Mouse (Mus musculus): Measurements from ENCODE around the gene Col17a1. TPM values are rescaled to one million over a fixed set of nuclear protein-coding genes. Genes with fewer than 3 reads are reported as not detected.

Col17a1 gene
- polyA plus RNA-seq (2015; fragmentation: Nextera tagmentation; extraction: Ambion mirVana): 0.10 and 0.40 TPM in 2 replicates

- H3K4me2 ChIP-seq: no peak within 1 kb of the TSS
- WGBS: 79% methylated on average over 6 of the region's 6 CpGs
- H3K9ac ChIP-seq: no peak within 1 kb of the TSS
- no peak within 1 kb of the TSS for H3K4me3 ChIP-seq
- H3K9me3 ChIP-seq (replicated peaks): no peaks in the 10 kb centered on the region
- H3K4me1 ChIP-seq: peaks cover 10% of the 10 kb centered on the region; the same call in 1 of the 2 replicates
- no peaks in the 10 kb centered on the region for H3K36me3 ChIP-seq (ENCODE audit: poor library complexity, severe bottlenecking)
- no peak within 1 kb of the TSS for H3K27ac ChIP-seq
- H3K27me3 ChIP-seq: no peaks in the 10 kb centered on the region
- no peak for ATAC-seq
Measured at GRCm38 (mm10) chr19:47691994-47692393, at the start of gene Col17a1. Gene Col17a1 (minus strand): TSS chr19:47692094.

GRCm38 (mm10) chr19:47731931-47732330, 40.0 kb upstream of the Col17a1 start:
- WGBS: 3% methylated on average over 14 of the region's 15 CpGs
- H3K27ac ChIP-seq: peak overlapping the region; percentile 96

DNA sequence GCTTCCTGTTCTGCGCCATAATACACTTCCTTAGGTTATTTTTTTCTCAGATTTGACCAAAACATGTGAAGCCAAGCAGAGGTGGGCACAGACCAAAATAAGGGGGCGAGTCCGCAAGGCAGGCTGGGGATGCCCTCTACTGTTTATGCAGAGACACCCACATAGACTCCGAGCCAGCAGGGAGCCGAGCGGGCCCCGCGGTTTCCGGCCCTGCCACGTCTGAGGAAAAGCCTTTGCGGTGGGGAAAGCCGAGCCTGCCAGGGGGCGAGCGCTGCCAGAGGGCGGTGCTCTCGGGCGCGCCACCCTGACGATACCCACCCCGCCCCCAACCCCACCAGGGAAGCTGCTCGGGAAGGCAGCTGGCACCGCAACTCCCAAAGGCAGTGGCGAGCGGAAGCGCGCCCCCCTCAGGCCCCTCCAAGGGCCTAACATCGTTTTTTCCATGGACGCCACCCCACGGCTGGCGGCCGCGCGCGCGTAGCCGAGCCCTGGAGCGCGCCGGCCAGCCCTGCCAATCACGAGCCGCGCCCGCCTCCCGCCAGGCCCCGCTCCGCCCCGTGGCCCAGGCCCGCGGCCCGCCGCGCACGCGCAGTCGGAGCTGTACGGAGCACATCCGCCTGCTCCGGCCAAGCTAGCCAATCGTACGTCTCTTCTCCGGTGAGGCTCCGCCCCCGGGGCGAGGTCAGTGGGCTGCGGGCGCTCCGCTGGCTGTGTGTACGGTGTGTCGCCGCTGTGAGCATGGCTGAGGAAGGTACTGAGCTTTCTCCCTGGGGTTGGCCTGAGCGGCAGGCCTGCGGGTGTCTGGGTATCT, 39.4 kb upstream of the Col17a1 start, which contains the start of gene Sfr1:
Sfr1 (plus strand) TSS at position 612 of the 811 bp plus-strand sequence.
- H3K36me3 ChIP-seq (ENCODE audit: poor library complexity, severe bottlenecking): peaks cover 33% of the 10 kb centered on the region
- H3K27ac ChIP-seq: peak within 1 kb of the TSS; percentile 96
- no peaks in the 10 kb centered on the region for H3K9me3 ChIP-seq (replicated peaks)
- H3K4me1 ChIP-seq: peaks cover 33% of the 10 kb centered on the region
- ATAC-seq: peak; percentile 97
- H3K4me3 ChIP-seq: peak within 1 kb of the TSS; percentile 69
- H3K27me3 ChIP-seq: no peaks in the 10 kb centered on the region
- peak within 1 kb of the TSS; percentile 81 for H3K9ac ChIP-seq
- peak within 1 kb of the TSS; percentile 72 for H3K4me2 ChIP-seq
- under 1% methylated on average over 54 of the region's 72 CpGs for WGBS

More at GRCm38 (mm10) chr19:47731931-47732330, 40.0 kb upstream of the Col17a1 start:
- Histone ChIP-seq H3K9me3 (replicated peaks) (no peaks in the 10 kb centered on the region), H3K36me3 (ENCODE audit: poor library complexity, severe bottlenecking) (peaks cover 39% of the 10 kb centered on the region), H3K4me3 (peak overlapping the region; percentile 69), H3K9ac (peak overlapping the region; percentile 81), H3K27me3 (no peaks in the 10 kb centered on the region), H3K4me2 (peak overlapping the region; percentile 72), H3K4me1 (peaks cover 27% of the 10 kb centered on the region)
- 0 out of 2 replicates have a peak, but pooled peaks have one; percentile 12 for ATAC-seq

- Histone ChIP-seq H3K4me1 (peaks cover 36% of the 10 kb centered on the region), H3K36me3 (ENCODE audit: poor library complexity, severe bottlenecking) (peaks cover 27% of the 10 kb centered on the region), H3K9me3 (replicated peaks) (no peaks in the 10 kb centered on the region), H3K4me3 (peak overlapping the region; percentile 69), H3K27me3 (no peaks in the 10 kb centered on the region), H3K4me2 (peak overlapping the region; percentile 72), H3K27ac (peak overlapping the region; percentile 94), H3K9ac (peak overlapping the region; percentile 68)
- WGBS: under 1% methylated on average over 12 of the region's 12 CpGs
- peak; percentile 57 for ATAC-seq
Measured at GRCm38 (mm10) chr19:47730691-47731070, 38.8 kb upstream of the Col17a1 start.

- H3K27ac ChIP-seq: peak overlapping the region; percentile 66; the same call in 1 of the 2 replicates
- no peaks in the 10 kb centered on the region for H3K9me3 ChIP-seq (replicated peaks)
- no peak for ATAC-seq
Measured at GRCm38 (mm10) chr19:47725643-47726140, 33.8 kb upstream of the Col17a1 start.

DNA sequence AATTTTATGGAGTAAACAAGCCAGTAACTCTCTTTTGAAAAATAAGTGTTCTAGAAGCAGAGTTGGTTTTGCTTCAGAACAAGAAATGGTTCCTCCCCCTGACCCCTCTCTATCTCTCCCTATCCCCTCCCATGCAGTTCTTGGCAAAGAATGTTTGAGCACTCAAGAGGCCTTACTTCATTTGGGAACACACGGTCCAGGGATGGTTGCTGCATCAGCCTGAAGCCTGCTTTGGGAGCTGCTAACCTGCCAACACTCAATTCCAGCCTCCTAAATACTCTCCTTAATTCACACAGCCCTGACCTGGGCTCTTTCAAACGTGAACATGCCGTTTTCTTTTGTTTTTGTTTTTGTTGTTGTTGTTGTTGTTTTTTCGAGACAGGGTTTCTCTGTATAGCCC, 33.0 kb upstream of the Col17a1 start:
- Histone ChIP-seq H3K4me1 (peaks cover 19% of the 10 kb centered on the region), H3K4me2 (no peak overlapping the region), H3K27me3 (no peaks in the 10 kb centered on the region), H3K4me3 (no peak overlapping the region), H3K36me3 (ENCODE audit: poor library complexity, severe bottlenecking) (no peaks in the 10 kb centered on the region), H3K27ac (no peak overlapping the region), H3K9ac (no peak overlapping the region), H3K9me3 (replicated peaks) (no peaks in the 10 kb centered on the region)
- ATAC-seq: no peak
- 77% methylated on average over 4 of the region's 4 CpGs for WGBS

More at GRCm38 (mm10) chr19:47725643-47726140, 33.8 kb upstream of the Col17a1 start:
- Histone ChIP-seq H3K9ac (no peak overlapping the region), H3K4me2 (no peak overlapping the region), H3K36me3 (ENCODE audit: poor library complexity, severe bottlenecking) (no peaks in the 10 kb centered on the region), H3K4me1 (peaks cover 26% of the 10 kb centered on the region), H3K27me3 (no peaks in the 10 kb centered on the region), H3K4me3 (no peak overlapping the region)
- whole genome bisulfite sequencing: 33% methylated on average over 7 of the region's 7 CpGs

DNA sequence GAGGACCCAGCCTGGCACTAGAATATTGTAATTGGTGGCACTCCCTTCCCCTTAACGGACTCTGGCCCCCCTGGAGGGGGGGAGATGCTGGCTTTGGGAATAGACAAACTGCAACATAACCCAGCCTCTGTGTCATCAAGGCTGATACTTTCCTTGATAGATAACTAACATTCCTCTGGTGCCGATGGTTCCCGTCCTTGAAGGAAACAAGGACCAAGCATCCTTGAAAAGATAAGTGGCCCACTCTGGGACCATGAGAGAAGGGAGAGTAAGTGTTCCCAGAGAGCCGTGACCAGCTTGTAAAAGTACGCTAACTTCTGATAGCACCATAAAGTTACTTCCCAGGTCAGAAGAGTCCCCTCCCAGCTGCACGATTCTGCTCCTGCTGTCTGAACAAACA, 30.6 kb upstream of the Col17a1 start:
- Histone ChIP-seq H3K27ac (no peak overlapping the region), H3K4me3 (no peak overlapping the region), H3K9me3 (replicated peaks) (no peaks in the 10 kb centered on the region), H3K4me1 (peaks cover 17% of the 10 kb centered on the region), H3K9ac (no peak overlapping the region), H3K27me3 (no peaks in the 10 kb centered on the region), H3K36me3 (ENCODE audit: poor library complexity, severe bottlenecking) (no peaks in the 10 kb centered on the region), H3K4me2 (no peak overlapping the region)
- WGBS: 85% methylated on average over 6 of the region's 6 CpGs
- no peak for ATAC-seq

DNA sequence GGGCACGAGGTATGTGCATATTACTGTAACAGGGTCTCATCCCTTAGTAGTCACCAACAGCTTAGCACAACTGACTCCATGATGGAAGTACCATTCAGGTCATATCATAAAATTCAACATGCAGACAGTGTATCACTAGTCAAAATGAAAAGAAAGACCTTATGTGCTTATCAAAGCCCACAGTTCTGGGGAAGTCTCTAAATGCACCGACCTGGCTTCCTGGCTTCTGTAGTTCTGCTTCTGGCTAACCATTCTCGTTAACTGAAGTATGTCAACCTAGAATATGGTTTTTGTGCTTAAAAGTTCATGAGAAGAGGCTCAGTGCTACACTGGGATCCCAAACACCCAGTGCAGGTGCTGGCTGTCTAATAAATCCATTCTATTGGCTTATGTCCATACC, 27.3 kb upstream of the Col17a1 start:
- H3K4me1 ChIP-seq: no peaks in the 10 kb centered on the region
- no peak for ATAC-seq
- H3K4me3 ChIP-seq: no peak overlapping the region
- peaks cover 3% of the 10 kb centered on the region for H3K9me3 ChIP-seq (replicated peaks)
- H3K27ac ChIP-seq: no peak overlapping the region
- no peak overlapping the region for H3K9ac ChIP-seq
- no peak overlapping the region for H3K4me2 ChIP-seq
- WGBS: 89% methylated on average over 3 of the region's 3 CpGs
- no peaks in the 10 kb centered on the region for H3K36me3 ChIP-seq (ENCODE audit: poor library complexity, severe bottlenecking)
- no peaks in the 10 kb centered on the region for H3K27me3 ChIP-seq

DNA sequence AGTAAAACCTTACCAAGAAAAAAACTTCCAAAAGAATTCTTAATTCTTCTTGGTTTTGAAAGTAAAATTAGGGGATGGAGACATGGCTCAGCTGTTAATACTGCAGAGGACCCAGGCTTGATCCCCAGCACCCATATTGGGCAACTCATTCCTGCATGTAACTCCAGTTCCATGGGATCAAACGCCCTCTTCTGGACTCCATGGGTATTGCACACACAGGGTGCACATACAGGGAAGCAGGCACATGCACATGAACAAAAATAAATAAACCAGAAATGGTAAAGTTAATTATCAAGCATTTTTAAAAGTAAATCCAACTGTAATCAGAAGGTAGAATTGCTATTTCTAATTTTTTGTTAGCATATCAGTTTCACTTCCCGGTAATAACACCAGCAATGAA, 24.2 kb upstream of the Col17a1 start:
- no peak for ATAC-seq
- Histone ChIP-seq H3K9me3 (replicated peaks) (peaks cover 3% of the 10 kb centered on the region), H3K4me3 (no peak overlapping the region)

GRCm38 (mm10) chr19:47713457-47713856, 21.6 kb upstream of the Col17a1 start:
- whole genome bisulfite sequencing: 88% methylated on average over 9 of the region's 9 CpGs

More for the DNA sequence above, 24.2 kb upstream of the Col17a1 start:
- Histone ChIP-seq H3K27ac (no peak overlapping the region), H3K27me3 (no peaks in the 10 kb centered on the region), H3K4me1 (no peaks in the 10 kb centered on the region), H3K4me2 (no peak overlapping the region), H3K36me3 (ENCODE audit: poor library complexity, severe bottlenecking) (no peaks in the 10 kb centered on the region), H3K9ac (no peak overlapping the region)
- 65% methylated on average over 2 of the region's 2 CpGs for WGBS

GRCm38 (mm10) chr19:47710376-47710775, 18.5 kb upstream of the Col17a1 start:
- WGBS: 84% methylated on average over 4 of the region's 4 CpGs
- ATAC-seq: no peak
- no peaks in the 10 kb centered on the region for H3K9me3 ChIP-seq (replicated peaks)

More at GRCm38 (mm10) chr19:47713457-47713856, 21.6 kb upstream of the Col17a1 start:
- Histone ChIP-seq H3K9ac (no peak overlapping the region), H3K9me3 (replicated peaks) (peaks cover 3% of the 10 kb centered on the region), H3K4me1 (no peaks in the 10 kb centered on the region), H3K27me3 (no peaks in the 10 kb centered on the region), H3K27ac (no peak overlapping the region), H3K36me3 (ENCODE audit: poor library complexity, severe bottlenecking) (no peaks in the 10 kb centered on the region), H3K4me2 (no peak overlapping the region), H3K4me3 (no peak overlapping the region)
- ATAC-seq: no peak

DNA sequence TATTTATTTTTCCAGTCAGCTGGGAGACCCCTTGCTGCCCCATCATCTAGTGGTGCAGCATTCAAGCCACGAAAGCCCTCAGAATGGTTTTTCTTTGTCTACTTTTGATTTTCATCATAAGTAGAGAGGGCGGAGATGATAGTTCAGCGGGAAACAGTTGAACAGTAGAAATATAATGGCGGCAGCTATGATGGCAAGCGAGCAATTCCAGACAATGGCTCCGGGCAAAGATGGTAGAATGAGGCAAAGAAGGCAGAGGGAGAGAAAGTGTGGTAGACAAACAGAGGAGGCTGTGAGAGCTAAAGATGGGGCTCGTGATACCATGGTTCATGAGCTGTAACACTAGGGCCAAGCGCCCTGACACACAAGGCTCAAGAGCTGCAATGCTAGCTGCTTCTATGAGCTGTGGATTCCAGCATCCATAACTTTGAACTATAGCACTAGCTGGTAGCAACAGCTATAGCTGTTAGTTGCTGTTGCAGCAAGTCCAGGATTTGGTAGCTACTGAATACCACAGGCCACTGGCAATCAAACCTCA, 13.9 kb upstream of the Col17a1 start:
- H3K36me3 ChIP-seq (ENCODE audit: poor library complexity, severe bottlenecking): no peaks in the 10 kb centered on the region
- no peaks in the 10 kb centered on the region for H3K9me3 ChIP-seq (replicated peaks)
- H3K4me3 ChIP-seq: no peak overlapping the region
- no peak overlapping the region for H3K9ac ChIP-seq
- H3K4me2 ChIP-seq: no peak overlapping the region
- WGBS: 90% methylated on average over 8 of the region's 8 CpGs
- H3K27me3 ChIP-seq: no peaks in the 10 kb centered on the region
- H3K27ac ChIP-seq: no peak overlapping the region
- H3K4me1 ChIP-seq: no peaks in the 10 kb centered on the region
- ATAC-seq: no peak

More at GRCm38 (mm10) chr19:47710376-47710775, 18.5 kb upstream of the Col17a1 start:
- Histone ChIP-seq H3K36me3 (ENCODE audit: poor library complexity, severe bottlenecking) (no peaks in the 10 kb centered on the region), H3K27me3 (no peaks in the 10 kb centered on the region), H3K4me1 (no peaks in the 10 kb centered on the region), H3K4me2 (no peak overlapping the region), H3K9ac (no peak overlapping the region), H3K27ac (no peak overlapping the region), H3K4me3 (no peak overlapping the region)
